Comparison of ENCODE assay signal across 13 mouse cellular contexts in the genomic region with DNA sequence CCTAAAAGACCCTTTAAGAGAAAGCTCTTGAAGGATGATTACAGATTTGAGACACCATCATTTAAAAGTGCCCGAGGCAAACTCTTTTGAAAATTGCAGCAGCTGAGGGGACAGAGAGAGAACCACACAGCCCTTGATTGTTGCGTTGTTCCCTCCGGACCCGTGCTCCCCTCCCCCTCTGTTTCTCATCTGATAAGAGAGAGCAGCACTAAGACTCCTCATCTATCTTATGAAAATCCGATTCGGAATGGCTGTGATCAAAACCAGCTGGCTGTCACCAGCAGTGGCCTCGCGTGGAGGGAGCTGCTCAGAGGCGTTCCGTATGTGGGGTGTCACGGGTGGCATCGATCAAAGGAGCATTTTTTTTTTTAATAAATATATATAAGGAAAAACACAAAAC.
"Had no signal": no experiment of that assay in that cellular context is flagged by ENCODE, and none has a peak within 500 bp of the region (broad histone marks: within the 10 kb centered on the region; RNA-seq: fewer than 3 reads in every experiment).

No protein-coding gene starts in this region.

- H3K4me2 ChIP-seq: limb, embryonic 12.5 days; midbrain, embryonic 12.5 days; stomach, embryonic 15.5 days had no signal

- H3K27ac ChIP-seq: layer of hippocampus, adult 2 months; limb, embryonic 12.5 days; liver, embryonic 14.5 days; macrophage; stomach, embryonic 15.5 days had no signal

- H3K4me3 ChIP-seq: layer of hippocampus, adult 2 months; limb, embryonic 12.5 days; megakaryocyte, embryonic 14.5 days; midbrain, embryonic 12.5 days; stomach, embryonic 15.5 days had no signal

- H3K36me3 ChIP-seq: midbrain, embryonic 12.5 days; stomach, embryonic 15.5 days had no signal

- H3K27me3 ChIP-seq: limb, embryonic 12.5 days; midbrain, embryonic 12.5 days; stomach, embryonic 15.5 days had no signal

- H3K4me1 ChIP-seq: megakaryocyte, embryonic 14.5 days; stomach, embryonic 15.5 days had no signal

- DNase-seq: kidney, adult 11 months; kidney, postnatal 10 days; liver; right cerebral cortex, postnatal 14 days; thymus, adult 2 months; thymus, postnatal 25 days had no signal

- H3K9ac ChIP-seq: limb, embryonic 12.5 days; liver, embryonic 14.5 days; midbrain, embryonic 12.5 days; stomach, embryonic 15.5 days had no signal

- H3K9me3 ChIP-seq: limb, embryonic 12.5 days; midbrain, embryonic 12.5 days; stomach, embryonic 15.5 days had no signal
